Mouse (Mus musculus) kidney, adult 2 months (tissue): ENCODE data around the gene Zfp651. TPM values are rescaled to one million over a fixed set of nuclear protein-coding genes. Genes with fewer than 3 reads are reported as not detected.

Source experiments
- DNase-seq: peaks from one replicate; pipeline ENCODE4 v3.0.0; 2021
- H3K27ac ChIP-seq: fragments of 200-500 bp; 2 replicates; pipeline ENCODE4 v1.5.1; 2012; ENCODE audit warnings: low read depth, low read length, control low read depth, inconsistent platforms; ENCODE audit not compliant: insufficient read depth
- H3K27me3 ChIP-seq: fragments of 200-500 bp; replicated peaks from 2 replicates; pipeline ENCODE4 v1.6.1; 2012; ENCODE audit warnings: mild to moderate bottlenecking, moderate library complexity, low read length, inconsistent platforms; ENCODE audit not compliant: control insufficient read depth, insufficient read depth
- H3K36me3 ChIP-seq: fragments of 200-500 bp; 2 replicates; pipeline ENCODE4 v1.6.1; 2012; ENCODE audit warnings: mild to moderate bottlenecking, moderate library complexity, low read length, inconsistent platforms; ENCODE audit not compliant: control insufficient read depth, insufficient read depth
- H3K4me1 ChIP-seq: fragments of 200-500 bp; 2 replicates; pipeline ENCODE4 v1.6.1; 2011; ENCODE audit warnings: low read length; ENCODE audit not compliant: control insufficient read depth, insufficient read depth
- H3K4me3 ChIP-seq: fragments of 200-500 bp; 2 replicates; pipeline ENCODE4 v1.5.1; 2011; ENCODE audit warnings: mild to moderate bottlenecking, low read depth, low read length, control low read depth; ENCODE audit not compliant: insufficient read depth
- CTCF ChIP-seq: fragments of 200-500 bp; conservative IDR thresholded peaks from 2 replicates; pipeline ENCODE4 v1.5.1; 2011; ENCODE audit warnings: low read depth, mild to moderate bottlenecking, control low read depth, low read length, moderate library complexity, mixed read lengths; ENCODE audit not compliant: insufficient read depth, insufficient read length
- POLR2A ChIP-seq: fragments of 200-500 bp; IDR thresholded peaks from one replicate; pipeline ENCODE4 v1.6.1; 2011; ENCODE audit warnings: low read depth, low read length, control low read depth
- WGBS: fragments of 180-500 bp; shearing (Covaris S2); methylation state at CpG from one replicate; pipeline ENCODE4 v1.1.7; 2018; 5-methylcytosine and 5-hydroxymethylcytosine counted together
- polyA plus RNA-seq: library from polyadenylated mRNA; depleted of rRNA; stranded (reverse); fragments of >200 nt; gene quantifications from 2 replicates; pipeline ENCODE4 v1.2.3, GENCODE M21; 2012

Gene Zfp651
- polyA plus RNA-seq, 1 experiment, result 25.4 TPM

GRCm38 (mm10) chr9:121762761-121763160 is 3.6 kb downstream of the Zfp651 start:
- H3K36me3 ChIP-seq, result no peaks in the 10 kb centered on the region
- no peak for DNase-seq
- peaks cover 7% of the 10 kb centered on the region for H3K4me1 ChIP-seq
- 88% methylated on average over 25 of the region's 25 CpGs for WGBS
- H3K27ac ChIP-seq, result no peak overlapping the region
- H3K4me3 ChIP-seq, result no peak overlapping the region
- no peaks in the 10 kb centered on the region for H3K27me3 ChIP-seq
- TF ChIP-seq CTCF (no peak), POLR2A (no peak)

- Histone ChIP-seq H3K36me3 (no peaks in the 10 kb centered on the region), H3K27ac (no peak overlapping the region), H3K4me1 (peaks cover 2% of the 10 kb centered on the region; the same call in 1 of the 2 replicates), H3K4me3 (no peak overlapping the region), H3K27me3 (no peaks in the 10 kb centered on the region)
- TF ChIP-seq CTCF (no peak), POLR2A (no peak)
- DNase-seq, result peak; percentile 16
- WGBS, result 87% methylated on average over 19 of the region's 19 CpGs
Measured at GRCm38 (mm10) chr9:121763716-121764115, 4.6 kb downstream of the Zfp651 start.

DNA sequence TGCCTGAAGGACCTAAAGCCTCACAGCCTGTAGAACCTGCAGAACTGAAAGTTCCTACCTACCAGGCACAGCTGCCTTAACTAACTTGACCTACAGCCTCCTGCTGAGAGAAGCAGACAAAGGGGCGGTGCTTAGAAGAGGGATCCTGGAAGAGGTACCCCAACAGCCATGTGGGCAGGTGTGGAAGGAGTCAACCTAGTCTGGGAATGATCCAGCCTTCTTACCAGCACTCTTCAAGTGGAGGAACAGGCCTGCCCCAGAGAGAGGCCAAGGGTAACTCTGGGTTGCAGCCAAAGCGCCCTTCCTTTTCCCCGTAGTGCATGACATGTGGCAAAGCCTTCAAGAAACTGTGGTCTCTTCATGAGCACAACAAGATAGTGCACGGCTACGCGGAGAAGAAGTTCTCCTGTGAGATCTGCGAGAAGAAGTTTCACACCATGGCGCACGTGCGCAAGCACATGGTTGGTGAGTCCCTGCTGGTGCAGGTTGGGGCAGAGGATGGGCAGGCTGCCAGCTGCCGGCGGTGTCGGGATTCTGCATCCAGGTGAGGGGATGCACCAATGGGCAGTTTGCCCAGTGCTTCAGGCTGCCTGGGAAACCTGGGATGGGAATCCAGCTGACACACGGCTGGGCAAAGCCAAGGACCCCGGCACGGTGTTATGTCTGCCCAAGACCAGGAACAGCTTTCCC is 6.2 kb downstream of the Zfp651 start:
- Histone ChIP-seq H3K27me3 (no peaks in the 10 kb centered on the region), H3K4me1 (no peaks in the 10 kb centered on the region), H3K4me3 (no peak overlapping the region), H3K36me3 (no peaks in the 10 kb centered on the region), H3K27ac (no peak overlapping the region)
- no peak for TF ChIP-seq CTCF
- no peak for TF ChIP-seq POLR2A
- 84% methylated on average over 16 of the region's 16 CpGs for WGBS
- DNase-seq, result no peak

- H3K27ac ChIP-seq, result no peak overlapping the region
- WGBS, result 43% methylated on average over 5 of the region's 5 CpGs
- no peaks in the 10 kb centered on the region for H3K4me1 ChIP-seq
- DNase-seq, result no peak
- H3K27me3 ChIP-seq, result no peaks in the 10 kb centered on the region
- no peaks in the 10 kb centered on the region for H3K36me3 ChIP-seq
- no peak overlapping the region for H3K4me3 ChIP-seq
- no peak for TF ChIP-seq CTCF
- TF ChIP-seq POLR2A, result no peak
Measured at GRCm38 (mm10) chr9:121772412-121772811, 13.3 kb downstream of the Zfp651 start.

GRCm38 (mm10) chr9:121775951-121776350 is 16.8 kb downstream of the Zfp651 start:
- WGBS, result 87% methylated on average over 10 of the region's 10 CpGs
- Histone ChIP-seq H3K27me3 (no peaks in the 10 kb centered on the region), H3K4me1 (no peaks in the 10 kb centered on the region), H3K4me3 (no peak overlapping the region), H3K36me3 (no peaks in the 10 kb centered on the region), H3K27ac (no peak overlapping the region)
- TF ChIP-seq POLR2A, result no peak
- no peak for TF ChIP-seq CTCF
- DNase-seq, result no peak

GRCm38 (mm10) chr9:121776511-121776910 is 17.4 kb downstream of the Zfp651 start:
- 79% methylated on average over 7 of the region's 7 CpGs for WGBS
- no peak overlapping the region for H3K27ac ChIP-seq

DNA sequence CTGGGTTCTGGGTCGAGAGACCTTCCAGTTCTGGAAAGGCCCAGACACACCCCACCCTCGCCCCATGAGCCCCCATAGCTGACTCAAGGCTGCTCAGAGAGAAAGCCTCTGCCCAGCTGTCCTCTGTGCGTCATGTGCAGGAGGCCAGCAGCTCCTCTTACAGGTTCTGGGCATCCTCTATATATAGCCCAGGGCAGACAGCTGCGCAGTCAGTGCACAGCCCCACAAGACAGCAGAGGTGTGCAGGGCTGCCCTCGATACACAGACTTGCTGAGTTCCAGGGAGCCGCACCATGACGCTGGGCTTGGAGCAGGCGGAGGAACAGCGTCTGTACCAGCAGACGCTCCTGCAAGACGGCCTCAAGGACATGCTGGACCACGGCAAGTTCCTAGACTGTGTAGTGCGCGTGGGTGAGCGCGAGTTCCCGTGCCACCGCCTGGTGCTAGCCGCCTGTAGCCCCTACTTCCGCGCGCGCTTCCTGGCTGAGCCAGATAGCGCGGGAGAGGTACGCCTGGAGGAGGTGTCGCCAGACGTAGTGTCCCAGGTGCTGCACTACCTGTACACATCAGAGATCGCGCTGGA is 18.4 kb downstream of the Zfp651 start, which contains the start of gene Klhl40:
TSS of gene Klhl40 (plus strand) at position 124 of the 582 bp plus-strand sequence.
- WGBS, result 16% methylated on average over 30 of the region's 30 CpGs
- no peak for DNase-seq
- no peak for TF ChIP-seq POLR2A
- no peak for TF ChIP-seq CTCF
- Histone ChIP-seq H3K4me3 (no peak within 1 kb of the TSS), H3K27me3 (no peaks in the 10 kb centered on the region), H3K4me1 (no peaks in the 10 kb centered on the region), H3K27ac (no peak within 1 kb of the TSS), H3K36me3 (no peaks in the 10 kb centered on the region)

More at GRCm38 (mm10) chr9:121776511-121776910, 17.4 kb downstream of the Zfp651 start:
- no peak for TF ChIP-seq POLR2A
- no peak for TF ChIP-seq CTCF
- no peak for DNase-seq
- Histone ChIP-seq H3K4me3 (no peak overlapping the region), H3K27me3 (no peaks in the 10 kb centered on the region), H3K4me1 (no peaks in the 10 kb centered on the region), H3K36me3 (no peaks in the 10 kb centered on the region)
